Mouse (Mus musculus) MEL (cell line): Measurements from ENCODE around the gene E130308A19Rik. TPM values are rescaled to one million over a fixed set of nuclear protein-coding genes. Genes with fewer than 3 reads are reported as not detected.

Experiments
- DNase-seq: peaks from one replicate; pipeline ENCODE4 v3.0.0; 2011; ENCODE audit warnings: low read depth, low spot score
- H3K27ac ChIP-seq: 2 replicates; pipeline ENCODE4 v1.5.1; 2012; ENCODE audit warnings: low read depth, mild to moderate bottlenecking, control low read depth, low read length, moderate library complexity; ENCODE audit not compliant: control insufficient read depth
- H3K27me3 ChIP-seq, 2 experiments: fragments of 150-350 bp in 1 of 2; sonication (generic) in 1 of 2; 2 replicates each; pipeline ENCODE4 v1.6.1; 2012; ENCODE audit warnings: low read length in 2 of 2, mild to moderate bottlenecking in 2 of 2, improper control_type of control experiment in 1 of 2, moderate library complexity in 1 of 2; ENCODE audit not compliant: insufficient read depth in 2 of 2, control insufficient read depth in 1 of 2
- H3K36me3 ChIP-seq, 2 experiments: 2 replicates each; pipeline ENCODE4 v1.6.1; 2012 to 2014; ENCODE audit warnings: low read length in 2 of 2, improper control_type of control experiment in 1 of 2, inconsistent platforms in 1 of 2, mild to moderate bottlenecking in 1 of 2; ENCODE audit not compliant: insufficient read depth in 2 of 2, control insufficient read depth in 1 of 2
- H3K4me1 ChIP-seq, 2 experiments: fragments of 150-350 bp in 1 of 2; sonication (generic) in 1 of 2; 2 replicates each; pipeline ENCODE4 v1.6.1; 2012; ENCODE audit warnings: low read length in 2 of 2, improper control_type of control experiment in 1 of 2, mild to moderate bottlenecking in 1 of 2; ENCODE audit not compliant: insufficient read depth in 2 of 2, control insufficient read depth in 1 of 2
- H3K4me3 ChIP-seq, 2 experiments: fragments of 150-350 bp in 1 of 2; sonication (generic) in 1 of 2; 2 replicates each; pipeline ENCODE4 v1.5.1; 2012; ENCODE audit warnings: low read depth in 2 of 2, low read length in 2 of 2, mild to moderate bottlenecking in 2 of 2, moderate library complexity in 2 of 2, control low read depth in 1 of 2, improper control_type of control experiment in 1 of 2; ENCODE audit not compliant: control insufficient read depth in 1 of 2, insufficient read depth in 1 of 2
- H3K79me2 ChIP-seq: 2 replicates; pipeline ENCODE4 v1.6.1; 2012; ENCODE audit warnings: mild to moderate bottlenecking, low read length, moderate library complexity; ENCODE audit not compliant: control insufficient read depth, poor library complexity, insufficient read depth
- H3K9ac ChIP-seq: 2 replicates; pipeline ENCODE4 v1.6.1; 2012; ENCODE audit warnings: low read depth, mild to moderate bottlenecking, control low read depth, low read length, moderate library complexity; ENCODE audit not compliant: control insufficient read depth, poor library complexity, severe bottlenecking
- H3K9me3 ChIP-seq: fragments of 150-350 bp; sonication (generic); replicated peaks from 2 replicates; pipeline ENCODE4 v1.6.1; 2012; ENCODE audit warnings: mild to moderate bottlenecking, low read length, improper control_type of control experiment, moderate library complexity; ENCODE audit not compliant: insufficient read depth
- BHLHE40 ChIP-seq: IDR thresholded peaks from 2 replicates; pipeline ENCODE4 v1.6.1; 2012; ENCODE audit warnings: low read depth, mild to moderate bottlenecking, inconsistent platforms, low read length, improper control_type of control experiment, borderline replicate concordance
- CTCF ChIP-seq, 3 experiments: IDR thresholded peaks in 2 of 3; conservative IDR thresholded peaks in 1 of 3; 2 replicates each; pipeline ENCODE4 v1.5.1; 2011 to 2012; ENCODE audit warnings: low read length in 3 of 3, low read depth in 2 of 3, mild to moderate bottlenecking in 2 of 3, improper control_type of control experiment in 1 of 3, inconsistent platforms in 1 of 3, mixed read lengths in 1 of 3, moderate library complexity in 1 of 3; ENCODE audit not compliant: control insufficient read depth in 1 of 3, insufficient read depth in 1 of 3, poor library complexity in 1 of 3, severe bottlenecking in 1 of 3
- E2F4 ChIP-seq: IDR thresholded peaks from 2 replicates; pipeline ENCODE4 v1.6.1; 2011; ENCODE audit warnings: low read depth, low read length, improper control_type of control experiment, borderline replicate concordance
- ELF1 ChIP-seq: IDR thresholded peaks from 2 replicates; pipeline ENCODE4 v1.6.1; 2014; ENCODE audit warnings: low read depth, mild to moderate bottlenecking, inconsistent platforms, low read length, improper control_type of control experiment, moderate library complexity
- EP300 ChIP-seq, 2 experiments: IDR thresholded peaks; 2 replicates each; pipeline ENCODE4 v1.6.1; 2011; ENCODE audit warnings: improper control_type of control experiment in 2 of 2, low read length in 2 of 2, low read depth in 1 of 2, mild to moderate bottlenecking in 1 of 2
- ETS1 ChIP-seq: IDR thresholded peaks from 2 replicates; pipeline ENCODE4 v1.6.1; 2012; ENCODE audit warnings: low read depth, mild to moderate bottlenecking, inconsistent platforms, low read length, improper control_type of control experiment, moderate library complexity
- GABPA ChIP-seq: IDR thresholded peaks from 2 replicates; pipeline ENCODE4 v1.6.1; 2012; ENCODE audit warnings: low read depth, mild to moderate bottlenecking, inconsistent platforms, low read length, improper control_type of control experiment, moderate library complexity
- GATA1 ChIP-seq: IDR thresholded peaks from 2 replicates; pipeline ENCODE4 v1.6.1; 2011; ENCODE audit warnings: low read depth, low read length, improper control_type of control experiment
- HCFC1 ChIP-seq: IDR thresholded peaks from 2 replicates; pipeline ENCODE4 v1.6.1; 2012; ENCODE audit warnings: low read depth, mild to moderate bottlenecking, inconsistent platforms, low read length, improper control_type of control experiment, moderate library complexity
- MAFK ChIP-seq: IDR thresholded peaks from 2 replicates; pipeline ENCODE4 v1.6.1; 2011; ENCODE audit warnings: low read depth, mild to moderate bottlenecking, low read length, improper control_type of control experiment, borderline replicate concordance
- MAX ChIP-seq: IDR thresholded peaks from 2 replicates; pipeline ENCODE4 v1.6.1; 2011; ENCODE audit warnings: low read length, improper control_type of control experiment
- MAZ ChIP-seq: IDR thresholded peaks from 2 replicates; pipeline ENCODE4 v1.6.1; 2012; ENCODE audit warnings: low read depth, mild to moderate bottlenecking, inconsistent platforms, low read length, improper control_type of control experiment
- MEF2A ChIP-seq: IDR thresholded peaks from 2 replicates; pipeline ENCODE4 v1.6.1; 2014; ENCODE audit warnings: low read depth, mild to moderate bottlenecking, inconsistent platforms, low read length, improper control_type of control experiment; ENCODE audit not compliant: poor library complexity, insufficient replicate concordance, severe bottlenecking; ENCODE audit errors: extremely low read depth
- MYB ChIP-seq: IDR thresholded peaks from 2 replicates; pipeline ENCODE4 v1.6.1; 2011; ENCODE audit warnings: mild to moderate bottlenecking, low read depth, low read length, improper control_type of control experiment
- MYC ChIP-seq: IDR thresholded peaks from 2 replicates; pipeline ENCODE4 v1.6.1; 2011; ENCODE audit warnings: low read depth, mild to moderate bottlenecking, low read length, improper control_type of control experiment, moderate library complexity
- NELFE ChIP-seq: IDR thresholded peaks from 2 replicates; pipeline ENCODE4 v1.6.1; 2011; ENCODE audit warnings: low read depth, low read length, improper control_type of control experiment
- NRF1 ChIP-seq: IDR thresholded peaks from 2 replicates; pipeline ENCODE4 v1.6.1; 2014; ENCODE audit warnings: low read depth, mild to moderate bottlenecking, inconsistent platforms, low read length, improper control_type of control experiment, moderate library complexity; ENCODE audit not compliant: poor library complexity, insufficient read depth, severe bottlenecking
- POLR2A ChIP-seq, 2 experiments: IDR thresholded peaks; 2 replicates each; pipeline ENCODE4 v1.6.1; 2011 to 2012; ENCODE audit warnings: low read length in 2 of 2, mild to moderate bottlenecking in 2 of 2, control low read depth in 1 of 2, improper control_type of control experiment in 1 of 2, low read depth in 1 of 2, moderate library complexity in 1 of 2; ENCODE audit not compliant: control insufficient read depth in 1 of 2, insufficient read depth in 1 of 2, poor library complexity in 1 of 2
- POLR2AphosphoS2 ChIP-seq: IDR thresholded peaks from 2 replicates; pipeline ENCODE4 v1.6.1; 2011; ENCODE audit warnings: low read length, improper control_type of control experiment
- RAD21 ChIP-seq: IDR thresholded peaks from 2 replicates; pipeline ENCODE4 v1.6.1; 2011; ENCODE audit warnings: mild to moderate bottlenecking, low read depth, low read length, improper control_type of control experiment
- RCOR1 ChIP-seq: IDR thresholded peaks from 2 replicates; pipeline ENCODE4 v1.6.1; 2012; ENCODE audit warnings: low read depth, mild to moderate bottlenecking, inconsistent platforms, low read length, improper control_type of control experiment
- SIN3A ChIP-seq: IDR thresholded peaks from 2 replicates; pipeline ENCODE4 v1.6.1; 2012; ENCODE audit warnings: low read length, improper control_type of control experiment, inconsistent platforms
- SMC3 ChIP-seq: IDR thresholded peaks from 2 replicates; pipeline ENCODE4 v1.6.1; 2011; ENCODE audit warnings: low read depth, low read length, improper control_type of control experiment
- TAL1 ChIP-seq: IDR thresholded peaks from 2 replicates; pipeline ENCODE4 v1.6.1; 2012; ENCODE audit warnings: mild to moderate bottlenecking, inconsistent platforms, low read length, moderate library complexity, mixed read lengths
- TBP ChIP-seq: IDR thresholded peaks from 2 replicates; pipeline ENCODE4 v1.8.0; 2011; ENCODE audit warnings: low read depth, low read length, improper control_type of control experiment
- TCF12 ChIP-seq: IDR thresholded peaks from 2 replicates; pipeline ENCODE4 v1.6.1; 2014; ENCODE audit warnings: low read depth, mild to moderate bottlenecking, inconsistent platforms, low read length, improper control_type of control experiment, moderate library complexity
- UBTF ChIP-seq: IDR thresholded peaks from 2 replicates; pipeline ENCODE4 v1.6.1; 2012; ENCODE audit warnings: low read depth, mild to moderate bottlenecking, inconsistent platforms, low read length, improper control_type of control experiment, moderate library complexity, borderline replicate concordance; ENCODE audit not compliant: insufficient read depth
- USF2 ChIP-seq, 2 experiments: IDR thresholded peaks; 2 replicates each; pipeline ENCODE4 v1.6.1; 2011 to 2012; ENCODE audit warnings: improper control_type of control experiment in 2 of 2, low read length in 2 of 2, borderline replicate concordance in 1 of 2, inconsistent platforms in 1 of 2, low read depth in 1 of 2, mild to moderate bottlenecking in 1 of 2; ENCODE audit not compliant: insufficient read depth in 1 of 2
- ZC3H11A ChIP-seq: IDR thresholded peaks from 2 replicates; pipeline ENCODE4 v1.6.1; 2012; ENCODE audit warnings: low read depth, mild to moderate bottlenecking, inconsistent platforms, low read length, improper control_type of control experiment
- polyA plus RNA-seq, 2 experiments: library from polyadenylated mRNA; stranded (reverse) in 1 of 2; unstranded in 1 of 2; fragments of >175 nt in 1 of 2; fragments of >200 nt in 1 of 2; gene quantifications; 2 replicates each; pipeline versions ENCODE4 v1.2.1 to v1.2.4; 2012; ENCODE audit warnings: low replicate concordance in 2 of 2, low read depth in 1 of 2; ENCODE audit not compliant: insufficient read length in 2 of 2, insufficient read depth in 1 of 2, missing spikeins in 1 of 2
- total RNA-seq: library from RNA; depleted of rRNA; stranded (reverse); fragments of 300-350 nt; gene quantifications from 2 replicates; pipeline ENCODE4 v1.2.3, GENCODE M21; 2012

Gene E130308A19Rik
- total and polyA plus RNA-seq, 3 experiments, result 4.0 to 12.5 TPM; not detected in 1

DNA sequence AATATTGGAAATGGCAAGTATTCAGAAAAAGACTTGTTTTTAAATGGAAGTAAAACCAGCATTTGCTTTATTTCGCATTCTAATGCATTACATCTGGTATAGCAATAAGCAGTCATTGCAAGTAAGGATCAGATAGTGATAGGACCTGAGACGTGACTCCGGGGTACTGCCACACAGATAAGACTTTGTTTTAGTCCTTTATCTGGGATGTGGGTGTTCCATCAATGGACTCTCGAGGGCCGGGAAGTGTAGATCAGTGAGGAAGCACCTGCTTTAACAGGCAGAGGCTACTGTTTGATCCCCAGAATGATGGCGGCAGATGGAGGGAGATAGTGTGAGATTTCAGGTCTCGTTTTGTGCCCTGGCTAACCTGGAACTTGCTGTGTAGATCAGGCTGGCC, 105.5 kb downstream of the E130308A19Rik start:
- peaks cover 2 to 4% of the 10 kb centered on the region in 2 experiments for H3K4me1 ChIP-seq
- H3K9me3 ChIP-seq, result no peaks in the 10 kb centered on the region
- H3K9ac ChIP-seq, result no peak overlapping the region
- H3K27ac ChIP-seq, result no peak overlapping the region
- no peaks in the 10 kb centered on the region for H3K36me3 ChIP-seq
- H3K27me3 ChIP-seq, result no peaks in the 10 kb centered on the region
- no peaks in the 10 kb centered on the region; the same call in 1 of the 2 replicates for H3K79me2 ChIP-seq
- TF ChIP-seq MAFK (no peak), ELF1 (no peak), MYB (no peak), MYC (no peak), SIN3A (peak; percentile 56), BHLHE40 (peak; percentile 89), USF2 (IDR thresholded peaks at IDR 0.05; ENCODE audit: borderline replicate concordance in 1 of 2, insufficient read depth in 1 of 2, low read depth in 1 of 2, low read length in 2 of 2) (no peak), TCF12 (peak; percentile 69), POLR2AphosphoS2 (no peak), POLR2A (IDR thresholded peaks at IDR 0.05; ENCODE audit: control insufficient read depth in 1 of 2, insufficient read depth in 1 of 2, low read depth in 1 of 2, low read length in 2 of 2, poor library complexity in 1 of 2) (no peak), EP300 (IDR thresholded peaks at IDR 0.05; ENCODE audit: low read depth in 1 of 2, low read length in 2 of 2) (peak; percentile 63), RCOR1 (peak; percentile 60; the same call in 1 of the 2 replicates), GATA1 (peak; percentile 78), ZC3H11A (no peak), MAX (no peak), HCFC1 (no peak)
- peak; percentile 34 for DNase-seq
- no peak overlapping the region for H3K4me3 ChIP-seq

GRCm38 (mm10) chr4:59739321-59739720, 113.3 kb downstream of the E130308A19Rik start:
- H3K27me3 ChIP-seq, result no peaks in the 10 kb centered on the region
- no peaks in the 10 kb centered on the region for H3K79me2 ChIP-seq
- no peak overlapping the region for H3K4me3 ChIP-seq
- H3K9ac ChIP-seq, result no peak overlapping the region
- H3K36me3 ChIP-seq, result no peaks in the 10 kb centered on the region
- peak; percentile 60 for DNase-seq
- TF ChIP-seq EP300 (IDR thresholded peaks at IDR 0.05; ENCODE audit: low read depth in 1 of 2, low read length in 2 of 2) (no peak), HCFC1 (no peak), MAZ (no peak), CTCF (IDR thresholded peaks at IDR 0.05 in 2 of 3, conservative IDR thresholded peaks at IDR 0.05 in 1 of 3; ENCODE audit: control insufficient read depth in 1 of 3, insufficient read depth in 1 of 3, low read depth in 2 of 3, low read length in 3 of 3, poor library complexity in 1 of 3, severe bottlenecking in 1 of 3) (peak; percentile 67 to 83 (median 73)), RCOR1 (no peak), MEF2A (no peak), GATA1 (0 out of 2 replicates have a peak, but pooled peaks have one; percentile 4), GABPA (no peak), NRF1 (no peak), MAX (no peak), USF2 (IDR thresholded peaks at IDR 0.05; ENCODE audit: borderline replicate concordance in 1 of 2, insufficient read depth in 1 of 2, low read depth in 1 of 2, low read length in 2 of 2) (no peak), E2F4 (no peak), ZC3H11A (peak; percentile 82), NELFE (no peak), TBP (no peak), MAFK (no peak), SMC3 (peak; percentile 89), UBTF (no peak), TAL1 (no peak), ETS1 (no peak), RAD21 (peak; percentile 86), ELF1 (no peak), POLR2A (IDR thresholded peaks at IDR 0.05; ENCODE audit: control insufficient read depth in 1 of 2, insufficient read depth in 1 of 2, low read depth in 1 of 2, low read length in 2 of 2, poor library complexity in 1 of 2) (no peak), MYB (no peak)
- no peaks in the 10 kb centered on the region for H3K9me3 ChIP-seq
- H3K27ac ChIP-seq, result no peak overlapping the region
- H3K4me1 ChIP-seq, result no peaks in the 10 kb centered on the region
